Mouse (Mus musculus): ENCODE measurements at regions not wholly inside any gene's neighbourhood (a gene's known extent, or its start where the extent isn't known, plus 50 kb on each side); places are given as distances from the start of the nearest gene placed in this dataset.

DNA sequence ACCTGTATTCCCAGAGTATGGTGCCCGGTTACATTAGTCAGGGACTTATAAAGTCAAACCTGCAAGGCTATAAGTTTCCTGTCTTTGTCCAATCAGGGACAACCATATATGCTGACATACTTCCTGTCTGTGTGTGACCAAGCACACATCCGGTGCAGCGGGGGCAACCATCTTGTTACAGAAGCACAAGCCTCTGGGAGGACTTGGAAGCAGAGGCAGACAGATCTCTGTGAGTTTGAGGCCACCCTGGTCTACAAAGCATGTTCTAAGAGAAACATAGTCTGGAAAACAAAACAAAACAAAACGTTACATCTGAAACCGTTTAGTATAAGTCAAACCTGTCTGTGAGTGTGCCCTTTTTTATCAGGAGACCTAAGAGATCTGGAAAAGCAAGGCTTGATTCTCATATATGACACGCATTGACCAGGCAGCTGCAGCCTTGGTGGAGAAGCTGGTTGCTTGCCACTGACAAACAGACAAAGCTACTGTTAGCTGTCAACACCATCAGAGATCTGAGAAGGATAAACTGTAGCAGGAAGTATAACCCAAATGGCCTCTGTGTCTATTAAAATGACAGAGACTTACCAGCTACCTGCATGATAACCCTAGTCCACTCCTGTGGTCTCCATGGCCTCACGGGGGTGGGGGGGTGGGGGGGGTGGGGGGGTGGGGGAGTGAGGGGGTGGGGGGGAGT lies 72.6 kb upstream of the Bmp2k start:
- Histone ChIP-seq H3K4me2 (ENCODE audit: low read depth, low read length) (no peak overlapping the region), H3K9ac (replicated peaks) (no peak overlapping the region), H3K9me3 (ENCODE audit: low read length) (no peaks in the 10 kb centered on the region), H3K27me3 (ENCODE audit: insufficient read depth, low read length) (no peaks in the 10 kb centered on the region), H3K27ac (ENCODE audit: low read depth) (no peak overlapping the region), H3K4me1 (ENCODE audit: insufficient read depth) (peaks cover 39% of the 10 kb centered on the region), H3K36me3 (replicated peaks; ENCODE audit: insufficient read depth, low read length) (no peaks in the 10 kb centered on the region), H3K4me3 (ENCODE audit: low read depth, low read length) (no peak overlapping the region)
- DNase-seq: no peak
- no peak for ATAC-seq
- WGBS (ENCODE audit: insufficient replicate concordance): 63% methylated on average over 7 of the region's 7 CpGs
- TF ChIP-seq CTCF (IDR thresholded peaks at IDR 0.05; ENCODE audit: low read depth) (no peak), EP300 (IDR thresholded peaks at IDR 0.05; ENCODE audit: low read depth) (no peak)

DNA sequence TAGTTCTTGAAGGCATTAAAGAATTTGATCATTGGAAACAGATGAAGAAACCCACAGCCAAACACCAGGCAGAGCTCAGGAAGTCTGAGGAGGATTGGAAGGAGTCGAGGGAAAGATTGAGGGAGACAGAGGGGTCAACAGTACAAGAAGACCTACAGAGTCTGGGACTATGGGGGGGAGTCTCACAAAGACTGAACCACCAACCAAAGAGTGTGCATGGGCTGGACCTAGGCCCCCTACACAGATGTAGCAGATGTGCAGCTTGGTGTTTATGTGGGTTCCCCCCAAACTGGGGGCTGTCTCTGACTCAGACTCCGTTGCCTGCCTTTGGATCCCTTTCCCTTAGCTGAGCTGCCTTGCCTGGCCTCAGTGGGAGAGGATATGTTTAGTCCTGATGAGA lies 71.5 kb upstream of the Bmp2k start:
- TF ChIP-seq EP300 (IDR thresholded peaks at IDR 0.05; ENCODE audit: low read depth) (no peak), CTCF (IDR thresholded peaks at IDR 0.05; ENCODE audit: low read depth) (no peak)
- no peak overlapping the region for H3K9ac ChIP-seq (replicated peaks)
- no peak overlapping the region for H3K4me2 ChIP-seq (ENCODE audit: low read depth, low read length)
- no peaks in the 10 kb centered on the region for H3K9me3 ChIP-seq (ENCODE audit: low read length)
- 83% methylated on average over 2 of the region's 2 CpGs for WGBS (ENCODE audit: insufficient replicate concordance)
- no peak overlapping the region for H3K27ac ChIP-seq (ENCODE audit: low read depth)
- no peaks in the 10 kb centered on the region for H3K36me3 ChIP-seq (replicated peaks; ENCODE audit: insufficient read depth, low read length)
- H3K4me3 ChIP-seq (ENCODE audit: low read depth, low read length): no peak overlapping the region
- no peaks in the 10 kb centered on the region for H3K27me3 ChIP-seq (ENCODE audit: insufficient read depth, low read length)
- no peak for DNase-seq
- H3K4me1 ChIP-seq (ENCODE audit: insufficient read depth): peaks cover 30% of the 10 kb centered on the region
- no peak for ATAC-seq

DNA sequence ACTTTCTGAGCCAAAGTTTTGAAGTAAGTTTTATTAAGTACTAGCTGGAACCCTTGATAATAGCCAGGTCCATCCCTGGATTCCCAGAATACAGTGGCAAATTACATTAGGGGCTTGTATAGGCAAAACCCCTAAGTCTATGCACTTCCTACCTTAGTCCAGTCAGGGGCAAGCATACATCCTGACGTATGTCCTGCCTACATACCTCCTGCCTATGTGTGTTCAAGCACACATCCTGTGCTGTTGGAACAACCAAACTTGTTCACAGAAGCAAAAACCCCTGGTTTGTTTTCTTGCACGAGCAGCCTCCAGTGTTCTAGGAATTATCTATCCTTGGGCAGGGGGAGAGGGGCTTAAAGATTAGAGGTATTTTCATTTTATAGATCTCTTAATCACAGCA lies 66.4 kb upstream of the Bmp2k start:
- no peak overlapping the region for H3K27ac ChIP-seq (ENCODE audit: low read depth)
- no peaks in the 10 kb centered on the region for H3K27me3 ChIP-seq (ENCODE audit: insufficient read depth, low read length)
- no peak overlapping the region for H3K4me2 ChIP-seq (ENCODE audit: low read depth, low read length)
- no peak overlapping the region for H3K9ac ChIP-seq (replicated peaks)
- H3K36me3 ChIP-seq (replicated peaks; ENCODE audit: insufficient read depth, low read length): no peaks in the 10 kb centered on the region
- no peak for TF ChIP-seq CTCF (IDR thresholded peaks at IDR 0.05; ENCODE audit: low read depth)
- TF ChIP-seq EP300 (IDR thresholded peaks at IDR 0.05; ENCODE audit: low read depth): no peak
- DNase-seq (no peak), ATAC-seq (no peak)
- H3K4me3 ChIP-seq (ENCODE audit: low read depth, low read length): no peak overlapping the region
- 48% methylated on average over 2 of the region's 2 CpGs for WGBS (ENCODE audit: insufficient replicate concordance)
- 0 out of 2 replicates have a peak, but pooled peaks cover 4% of the 10 kb centered on the region for H3K4me1 ChIP-seq (ENCODE audit: insufficient read depth)
- no peaks in the 10 kb centered on the region for H3K9me3 ChIP-seq (ENCODE audit: low read length)

DNA sequence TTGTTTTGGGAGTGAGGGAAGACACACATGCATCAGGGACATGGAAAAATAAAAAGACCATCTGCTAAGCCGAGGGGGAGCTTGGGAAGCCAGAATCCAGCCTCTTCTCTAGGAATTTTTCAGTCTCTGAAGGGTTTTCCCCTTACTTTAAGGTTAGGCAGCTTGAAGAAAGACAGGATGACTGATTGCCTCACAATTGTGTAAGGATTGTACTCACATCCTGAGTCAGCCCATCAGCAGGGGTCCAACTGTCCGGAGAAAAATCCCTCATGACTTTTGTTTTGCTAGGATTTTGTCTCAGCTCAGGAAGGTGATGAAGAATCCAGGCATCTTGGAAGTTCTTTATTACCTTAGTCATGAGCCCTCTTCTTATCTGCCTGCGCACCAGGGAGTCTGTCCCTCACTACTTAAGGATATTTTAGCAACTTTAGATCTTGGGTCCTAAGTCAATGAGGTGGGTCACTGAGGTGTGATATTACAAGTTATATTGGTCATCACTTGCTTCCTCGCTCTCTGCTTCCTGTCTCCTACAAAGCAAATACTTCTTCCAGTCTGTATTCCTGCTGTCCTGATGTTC lies 65.8 kb upstream of the Bmp2k start:
- Histone ChIP-seq H3K4me3 (ENCODE audit: low read depth, low read length) (no peak overlapping the region), H3K9ac (replicated peaks) (no peak overlapping the region), H3K4me1 (ENCODE audit: insufficient read depth) (0 out of 2 replicates have a peak, but pooled peaks cover 4% of the 10 kb centered on the region), H3K9me3 (ENCODE audit: low read length) (no peaks in the 10 kb centered on the region), H3K27me3 (ENCODE audit: insufficient read depth, low read length) (no peaks in the 10 kb centered on the region), H3K27ac (ENCODE audit: low read depth) (no peak overlapping the region), H3K4me2 (ENCODE audit: low read depth, low read length) (no peak overlapping the region), H3K36me3 (replicated peaks; ENCODE audit: insufficient read depth, low read length) (no peaks in the 10 kb centered on the region)
- ATAC-seq (no peak), DNase-seq (no peak)
- 69% methylated on average over 4 of the region's 4 CpGs for WGBS (ENCODE audit: insufficient replicate concordance)
- no peak for TF ChIP-seq EP300 (IDR thresholded peaks at IDR 0.05; ENCODE audit: low read depth)
- TF ChIP-seq CTCF (IDR thresholded peaks at IDR 0.05; ENCODE audit: low read depth): no peak

DNA sequence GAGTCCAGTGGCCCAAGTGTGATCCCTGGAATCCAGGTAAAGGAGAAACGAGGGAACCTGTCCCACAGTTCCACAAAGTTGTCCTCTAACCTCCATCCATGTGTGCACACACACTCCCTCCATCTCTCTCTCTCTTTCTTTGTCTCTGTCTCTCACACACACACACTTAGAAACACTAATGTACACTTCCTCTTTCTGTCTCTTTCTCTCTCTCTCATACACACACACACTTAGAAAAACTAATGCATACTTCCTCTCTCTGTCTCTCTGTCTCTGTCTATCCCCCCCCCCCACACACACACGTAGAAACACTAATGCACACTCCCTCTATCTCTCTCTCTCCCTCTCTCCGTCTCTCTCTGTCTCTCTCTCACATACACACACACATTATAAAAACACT lies 61.2 kb upstream of the Bmp2k start:
- Histone ChIP-seq H3K4me3 (ENCODE audit: low read depth, low read length) (no peak overlapping the region), H3K9ac (replicated peaks) (no peak overlapping the region), H3K4me1 (ENCODE audit: insufficient read depth) (peaks cover 30% of the 10 kb centered on the region), H3K36me3 (replicated peaks; ENCODE audit: insufficient read depth, low read length) (no peaks in the 10 kb centered on the region), H3K27ac (ENCODE audit: low read depth) (no peak overlapping the region), H3K4me2 (ENCODE audit: low read depth, low read length) (no peak overlapping the region), H3K9me3 (ENCODE audit: low read length) (no peaks in the 10 kb centered on the region), H3K27me3 (ENCODE audit: insufficient read depth, low read length) (no peaks in the 10 kb centered on the region)
- no peak for TF ChIP-seq CTCF (IDR thresholded peaks at IDR 0.05; ENCODE audit: low read depth)
- no peak for TF ChIP-seq EP300 (IDR thresholded peaks at IDR 0.05; ENCODE audit: low read depth)
- DNase-seq (no peak), ATAC-seq (no peak)
- WGBS (ENCODE audit: insufficient replicate concordance): 50% methylated on average over 3 of the region's 3 CpGs

DNA sequence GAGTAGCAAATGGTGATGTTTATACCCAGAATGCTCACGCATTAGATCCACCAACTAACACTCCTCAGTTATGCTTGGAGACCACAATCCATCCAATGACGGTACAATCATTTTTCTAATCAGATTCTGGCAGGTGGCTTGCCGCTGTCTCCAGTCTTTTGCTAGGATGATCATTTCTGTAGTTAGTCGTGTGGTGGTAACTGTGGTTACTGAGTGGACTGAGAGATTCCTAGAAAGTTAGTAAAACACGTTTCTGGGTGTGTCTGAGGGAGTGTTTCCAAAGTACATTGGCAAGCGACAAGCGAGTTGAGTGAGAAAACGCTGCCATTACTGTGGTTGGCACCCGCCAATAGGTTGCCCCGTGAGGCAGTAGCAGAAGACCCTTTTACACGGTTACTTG lies 58.8 kb upstream of the Bmp2k start:
- no peak for DNase-seq
- H3K4me1 ChIP-seq (ENCODE audit: insufficient read depth): peaks cover 34% of the 10 kb centered on the region
- no peak overlapping the region for H3K4me3 ChIP-seq (ENCODE audit: low read depth, low read length)
- ATAC-seq: no peak
- no peaks in the 10 kb centered on the region for H3K9me3 ChIP-seq (ENCODE audit: low read length)
- TF ChIP-seq CTCF (IDR thresholded peaks at IDR 0.05; ENCODE audit: low read depth) (no peak), EP300 (IDR thresholded peaks at IDR 0.05; ENCODE audit: low read depth) (no peak)
- WGBS (ENCODE audit: insufficient replicate concordance): 58% methylated on average over 11 of the region's 11 CpGs
- no peak overlapping the region for H3K9ac ChIP-seq (replicated peaks)
- H3K27me3 ChIP-seq (ENCODE audit: insufficient read depth, low read length): no peaks in the 10 kb centered on the region
- H3K4me2 ChIP-seq (ENCODE audit: low read depth, low read length): peak overlapping the region; percentile 26; the same call in 1 of the 2 replicates
- no peaks in the 10 kb centered on the region for H3K36me3 ChIP-seq (replicated peaks; ENCODE audit: insufficient read depth, low read length)
- peak overlapping the region; percentile 9; the same call in 1 of the 2 replicates for H3K27ac ChIP-seq (ENCODE audit: low read depth)

Measured in liver, postnatal 0 days (tissue).